Mouse (Mus musculus) 3134 (cell line): ENCODE results near the gene Krt16.
A peak's percentile ranks its signal among the peaks of the same experiment; 100 is the strongest.
"Not testable (repeated sequence)": the region's sequence is repeated elsewhere in the genome, so short reads cannot be mapped to it uniquely, and the experiment has no call there.

Source experiments
- DNase-seq: peaks from one replicate; pipeline ENCODE4 v3.0.0-alpha.2; 2011; ENCODE audit warnings: low spot score; ENCODE audit not compliant: insufficient read length; ENCODE audit errors: extremely low read depth

The Krt16 gene

GRCm38 (mm10) chr11:100259079-100259478, 10.4 kb upstream of the Krt16 start:
- DNase-seq: no peak

DNA sequence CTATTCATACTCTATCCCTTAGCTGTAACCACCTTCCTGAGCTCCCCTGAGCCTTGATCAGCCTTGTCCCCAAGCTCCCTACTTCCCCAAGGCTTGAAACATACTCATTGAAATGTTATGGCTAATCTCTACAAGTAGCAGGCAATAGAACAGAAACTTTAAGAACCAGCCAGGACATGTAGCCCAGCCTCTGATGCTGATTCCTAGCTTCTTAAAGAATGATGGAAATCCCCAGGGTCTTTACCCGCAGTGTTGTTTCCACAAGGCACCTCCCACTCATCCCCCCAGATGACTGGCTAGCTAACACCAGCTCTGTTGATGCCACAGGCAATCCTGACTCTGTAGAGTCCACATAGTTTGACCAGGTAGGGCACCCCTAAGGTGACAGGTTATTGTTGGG, 9.3 kb upstream of the Krt16 start:
- no peak for DNase-seq

GRCm38 (mm10) chr11:100255514-100255913, 6.8 kb upstream of the Krt16 start:
- no peak for DNase-seq

- DNase-seq: peak; percentile 64
Measured at GRCm38 (mm10) chr11:100254360-100255090, 5.8 kb upstream of the Krt16 start.

DNA sequence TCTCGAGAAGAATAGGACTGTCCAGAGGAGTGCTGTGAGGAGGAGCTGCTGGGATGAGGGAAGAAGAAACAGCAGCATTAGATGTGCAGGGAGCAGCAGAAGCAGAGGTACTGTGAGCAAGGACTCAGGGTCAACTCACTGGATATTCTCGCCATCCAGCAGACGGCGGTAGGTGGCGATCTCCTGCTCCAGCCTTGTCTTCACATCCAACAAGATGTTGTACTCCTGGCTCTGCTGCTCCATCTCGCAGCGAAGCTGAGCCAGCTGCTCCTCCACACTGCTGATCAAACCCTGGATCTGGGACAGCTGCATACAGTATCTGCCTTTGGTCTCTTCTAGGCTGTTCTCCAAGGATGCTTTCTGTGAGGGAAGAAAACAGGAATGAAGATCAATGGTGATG, 2.2 kb downstream of the Krt16 start:
- DNase-seq: not testable (repeated sequence)

GRCm38 (mm10) chr11:100240272-100240671, 8.4 kb downstream of the Krt16 start:
- not testable (repeated sequence) for DNase-seq

- no peak for DNase-seq
Measured at GRCm38 (mm10) chr11:100221741-100222140, 27.0 kb downstream of the Krt16 start.

GRCm38 (mm10) chr11:100219304-100219703, 29.4 kb downstream of the Krt16 start:
- DNase-seq: no peak

- DNase-seq: no peak
Measured at GRCm38 (mm10) chr11:100208542-100208941, 40.2 kb downstream of the Krt16 start.

GRCm38 (mm10) chr11:100207498-100207897, 41.2 kb downstream of the Krt16 start, which contains the start of gene Krt14:
TSS of gene Krt14 (minus strand) at chr11:100207548.
- DNase-seq: peak; percentile 72

DNA sequence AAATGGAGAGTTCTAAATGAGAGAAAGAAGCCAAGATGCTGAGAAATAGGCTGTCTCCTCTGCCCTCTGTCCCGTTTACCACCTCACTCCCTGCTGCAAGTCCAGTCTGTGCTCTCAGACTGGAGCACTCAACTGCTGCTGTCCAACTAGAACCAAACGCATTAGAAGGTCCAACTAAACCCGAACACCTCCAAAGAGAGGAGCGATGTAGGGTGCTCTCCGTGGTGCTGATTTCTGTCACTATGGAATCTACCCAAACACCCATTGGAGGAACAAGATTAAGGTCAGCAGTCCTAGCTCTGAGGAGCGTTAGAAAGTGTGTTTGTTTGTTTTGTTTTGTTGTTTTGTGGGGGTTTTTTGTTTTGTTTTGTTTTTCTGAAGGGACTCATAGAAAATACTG, 45.3 kb downstream of the Krt16 start:
- no peak for DNase-seq

DNA sequence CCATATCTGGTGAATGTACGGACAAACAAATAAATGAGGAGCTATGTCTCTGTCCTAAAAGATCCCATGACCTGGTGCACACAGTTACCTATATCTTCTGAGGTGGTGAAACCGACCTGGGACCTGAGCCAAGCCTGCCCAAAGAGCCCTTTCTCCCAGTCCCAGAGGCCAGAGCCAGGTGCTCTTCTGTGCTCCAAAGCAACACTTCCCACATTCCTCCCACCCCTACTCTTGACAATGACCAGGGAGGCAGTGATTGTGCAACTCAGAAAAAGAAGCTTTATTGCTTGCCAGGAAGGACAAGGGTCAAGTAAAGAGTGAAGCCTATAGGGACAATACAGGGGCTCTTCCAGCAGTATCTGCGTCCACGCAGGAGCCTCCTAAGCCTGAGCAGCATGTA, 45.8 kb downstream of the Krt16 start:
- no peak for DNase-seq

DNA sequence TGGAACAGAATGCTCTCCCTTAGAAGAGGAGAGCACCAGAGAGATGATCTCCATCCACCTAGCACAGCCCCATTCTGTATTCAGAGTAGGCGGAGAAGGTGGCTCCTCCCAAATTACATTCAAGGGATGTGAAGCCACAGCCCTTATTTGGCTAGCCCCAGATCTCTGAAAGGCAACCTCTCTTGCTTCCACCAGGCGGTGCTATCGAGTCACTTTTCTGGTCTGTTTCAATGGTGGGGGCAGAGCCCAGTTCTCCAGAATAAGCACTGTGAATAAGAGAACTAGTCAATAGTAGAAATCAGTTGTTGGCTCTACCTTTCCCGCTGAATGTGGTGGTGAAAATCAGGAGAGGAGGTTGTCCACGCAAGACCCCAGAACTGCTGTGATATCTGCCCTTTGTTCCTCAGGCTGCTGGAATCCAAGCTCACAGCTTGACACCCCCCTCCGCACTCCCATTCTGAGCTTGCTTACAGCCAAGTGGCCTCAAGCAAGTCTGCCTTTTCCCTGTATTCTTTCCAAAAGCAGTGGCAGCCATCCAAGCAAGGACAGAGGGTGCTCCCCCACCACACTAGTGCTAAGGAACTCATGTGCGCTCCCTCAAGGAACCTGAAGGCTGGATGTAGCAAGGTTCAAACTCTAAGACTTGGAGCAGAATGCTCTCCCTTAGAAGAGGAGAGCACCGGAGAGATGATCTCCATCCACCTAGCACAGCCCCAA, 48.4 kb downstream of the Krt16 start:
- no peak for DNase-seq

- peak; percentile 75 for DNase-seq
Measured at GRCm38 (mm10) chr11:100198666-100199065, 50.0 kb downstream of the Krt16 start.
